Mouse (Mus musculus) lung, postnatal 14 days (tissue): ENCODE results near the gene Dapp1.

ENCODE experiments used
- DNase-seq: peaks from one replicate; pipeline ENCODE4 v3.0.0; 2021

Dapp1 gene

GRCm38 (mm10) chr3:137981382-137981750 is at the start of gene Dapp1:
Gene Dapp1, minus strand, starts transcription at chr3:137981545.
- DNase-seq = peak; percentile 72

- DNase-seq = no peak
These were observed 49.2 kb upstream of the Dapp1 start for GRCm38 (mm10) chr3:138030563-138030962.

GRCm38 (mm10) chr3:138029351-138029750 is 48.0 kb upstream of the Dapp1 start:
- DNase-seq = no peak

GRCm38 (mm10) chr3:138027575-138028362 is 46.4 kb upstream of the Dapp1 start:
- no peak for DNase-seq

- DNase-seq = peak; percentile 3
These were observed 44.9 kb upstream of the Dapp1 start for GRCm38 (mm10) chr3:138026286-138026685.

GRCm38 (mm10) chr3:138022651-138023050 is 41.3 kb upstream of the Dapp1 start:
- DNase-seq = no peak

GRCm38 (mm10) chr3:138022003-138022402 is 40.7 kb upstream of the Dapp1 start:
- no peak for DNase-seq

- no peak for DNase-seq
These were observed 35.5 kb upstream of the Dapp1 start for GRCm38 (mm10) chr3:138016810-138017209.

GRCm38 (mm10) chr3:138014725-138015124 is 33.4 kb upstream of the Dapp1 start:
- DNase-seq = no peak

GRCm38 (mm10) chr3:138012351-138012750 is 31.0 kb upstream of the Dapp1 start:
- DNase-seq = no peak

- DNase-seq = no peak
These were observed 26.8 kb upstream of the Dapp1 start for GRCm38 (mm10) chr3:138008152-138008551.

- no peak for DNase-seq
These were observed 25.6 kb upstream of the Dapp1 start for GRCm38 (mm10) chr3:138006896-138007295.

GRCm38 (mm10) chr3:138003264-138003663 is 21.9 kb upstream of the Dapp1 start:
- DNase-seq = no peak

- no peak for DNase-seq
These were observed 21.2 kb upstream of the Dapp1 start for GRCm38 (mm10) chr3:138002545-138002944.

GRCm38 (mm10) chr3:138001865-138002264 is 20.5 kb upstream of the Dapp1 start:
- DNase-seq = no peak

GRCm38 (mm10) chr3:138000724-138001069 is 19.4 kb upstream of the Dapp1 start:
- DNase-seq = no peak

- no peak for DNase-seq
These were observed 18.8 kb upstream of the Dapp1 start for GRCm38 (mm10) chr3:138000062-138000723.

GRCm38 (mm10) chr3:137999224-137999790 is 18.0 kb upstream of the Dapp1 start:
- no peak for DNase-seq

GRCm38 (mm10) chr3:137998491-137999223 is 17.3 kb upstream of the Dapp1 start:
- DNase-seq = no peak

- no peak for DNase-seq
These were observed 14.1 kb upstream of the Dapp1 start for GRCm38 (mm10) chr3:137995486-137995885.

- no peak for DNase-seq
These were observed 12.9 kb upstream of the Dapp1 start for GRCm38 (mm10) chr3:137994196-137994595.

- DNase-seq = no peak
These were observed 11.0 kb upstream of the Dapp1 start for GRCm38 (mm10) chr3:137992366-137992765.

- DNase-seq = peak; percentile 87
These were observed 9.8 kb upstream of the Dapp1 start for GRCm38 (mm10) chr3:137991183-137991582.
